Mouse (Mus musculus): ENCODE results near the gene Efna1.

- TF ChIP-seq CTCF (IDR thresholded peaks at IDR 0.05; ENCODE audit: low read depth, low read length) (no peak), POLR2A (IDR thresholded peaks at IDR 0.05; ENCODE audit: extremely low read depth, insufficient read depth, low read length) (no peak)
Measured at GRCm38 (mm10) chr3:89327371-89327870, 46.5 kb upstream of the Efna1 start.
